Mouse (Mus musculus) cortical plate, adult 2 months (tissue): ENCODE measurements around the gene Pcsk1. TPM values are rescaled to one million over a fixed set of nuclear protein-coding genes. Genes with fewer than 3 reads are reported as not detected.

ENCODE experiments used
- H3K27ac ChIP-seq: fragments of 200-500 bp; 2 replicates; pipeline ENCODE4 v1.5.1; 2012; ENCODE audit warnings: low read length, control low read depth, inconsistent platforms; ENCODE audit not compliant: insufficient read depth
- H3K4me1 ChIP-seq: fragments of 200-500 bp; 2 replicates; pipeline ENCODE4 v1.6.1; 2011; ENCODE audit warnings: low read length; ENCODE audit not compliant: control insufficient read depth, insufficient read depth
- H3K4me3 ChIP-seq: fragments of 200-500 bp; 2 replicates; pipeline ENCODE4 v1.5.1; 2011; ENCODE audit warnings: mild to moderate bottlenecking, low read length, control low read depth; ENCODE audit not compliant: insufficient read depth
- CTCF ChIP-seq: fragments of 200-500 bp; IDR thresholded peaks from 2 replicates; pipeline ENCODE4 v1.5.1; 2011; ENCODE audit warnings: mild to moderate bottlenecking, control low read depth, low read length; ENCODE audit not compliant: insufficient read depth; ENCODE audit errors: extremely low read depth
- POLR2A ChIP-seq: fragments of 200-500 bp; IDR thresholded peaks from 2 replicates; pipeline ENCODE4 v1.6.1; 2011; ENCODE audit warnings: mild to moderate bottlenecking, low read length, control low read depth; ENCODE audit not compliant: insufficient read depth; ENCODE audit errors: extremely low read depth
- polyA plus RNA-seq: library from polyadenylated mRNA; depleted of rRNA; stranded (reverse); fragments of >200 nt; gene quantifications from 2 replicates; pipeline ENCODE4 v1.2.3, GENCODE M21; 2012; rRNA removed

Gene Pcsk1
- 15.6 and 17.5 TPM in 2 replicates for polyA plus RNA-seq

GRCm38 (mm10) chr13:75089721-75090410 is at the start of gene Pcsk1:
Pcsk1 (plus strand) TSS chr13:75089826.
- H3K4me3 ChIP-seq, result peak within 1 kb of the TSS; percentile 51
- peaks cover 1% of the 10 kb centered on the region; the same call in 1 of the 2 replicates for H3K4me1 ChIP-seq
- peak within 1 kb of the TSS; percentile 4 for H3K27ac ChIP-seq
- TF ChIP-seq POLR2A (peak; percentile 78), CTCF (no peak)

GRCm38 (mm10) chr13:75058818-75059217 is 30.8 kb upstream of the Pcsk1 start:
- Histone ChIP-seq H3K27ac (no peak overlapping the region), H3K4me1 (no peaks in the 10 kb centered on the region), H3K4me3 (no peak overlapping the region)
- TF ChIP-seq POLR2A (no peak), CTCF (no peak)

GRCm38 (mm10) chr13:75063947-75064346 is 25.7 kb upstream of the Pcsk1 start:
- no peak overlapping the region for H3K27ac ChIP-seq
- H3K4me3 ChIP-seq, result no peak overlapping the region
- no peaks in the 10 kb centered on the region for H3K4me1 ChIP-seq
- TF ChIP-seq CTCF (no peak), POLR2A (no peak)

- H3K4me1 ChIP-seq, result no peaks in the 10 kb centered on the region; the same call in 1 of the 2 replicates
- TF ChIP-seq CTCF (no peak), POLR2A (no peak)
- H3K27ac ChIP-seq, result no peak overlapping the region
- H3K4me3 ChIP-seq, result no peak overlapping the region; the same call in 1 of the 2 replicates
Measured at GRCm38 (mm10) chr13:75088597-75088996, 1.0 kb upstream of the Pcsk1 start.

GRCm38 (mm10) chr13:75090411-75090779 is 769 bp downstream of the Pcsk1 start:
- no peak for TF ChIP-seq CTCF
- no peak for TF ChIP-seq POLR2A
- Histone ChIP-seq H3K27ac (no peak overlapping the region), H3K4me3 (peak overlapping the region; percentile 51), H3K4me1 (peaks cover 1% of the 10 kb centered on the region; the same call in 1 of the 2 replicates)

GRCm38 (mm10) chr13:75091071-75091470 is 1.4 kb downstream of the Pcsk1 start:
- no peak for TF ChIP-seq POLR2A
- no peak for TF ChIP-seq CTCF
- peak overlapping the region; percentile 51 for H3K4me3 ChIP-seq
- peaks cover 1% of the 10 kb centered on the region; the same call in 1 of the 2 replicates for H3K4me1 ChIP-seq
- 0 out of 2 replicates have a peak overlapping the region, but pooled peaks have one; percentile 35 for H3K27ac ChIP-seq

GRCm38 (mm10) chr13:75095487-75095886 is 5.9 kb downstream of the Pcsk1 start:
- TF ChIP-seq POLR2A (no peak), CTCF (no peak)
- peaks cover 1% of the 10 kb centered on the region; the same call in 1 of the 2 replicates for H3K4me1 ChIP-seq
- H3K4me3 ChIP-seq, result no peak overlapping the region
- no peak overlapping the region for H3K27ac ChIP-seq

- H3K27ac ChIP-seq, result peak overlapping the region; percentile 81
- peaks cover 4% of the 10 kb centered on the region; the same call in 1 of the 2 replicates for H3K4me1 ChIP-seq
- no peak overlapping the region for H3K4me3 ChIP-seq
- TF ChIP-seq POLR2A (no peak), CTCF (no peak)
Measured at GRCm38 (mm10) chr13:75113114-75113513, 23.5 kb downstream of the Pcsk1 start.

- H3K27ac ChIP-seq, result peak overlapping the region; percentile 81; the same call in 1 of the 2 replicates
Measured at GRCm38 (mm10) chr13:75114007-75114424, 24.4 kb downstream of the Pcsk1 start.

GRCm38 (mm10) chr13:75114838-75115237 is 25.2 kb downstream of the Pcsk1 start:
- Histone ChIP-seq H3K4me1 (peaks cover 4% of the 10 kb centered on the region; the same call in 1 of the 2 replicates), H3K27ac (peak overlapping the region; percentile 39; the same call in 1 of the 2 replicates), H3K4me3 (no peak overlapping the region)
- TF ChIP-seq POLR2A (no peak), CTCF (no peak)

More at GRCm38 (mm10) chr13:75114007-75114424, 24.4 kb downstream of the Pcsk1 start:
- peaks cover 4% of the 10 kb centered on the region; the same call in 1 of the 2 replicates for H3K4me1 ChIP-seq
- no peak overlapping the region for H3K4me3 ChIP-seq
- TF ChIP-seq CTCF (no peak), POLR2A (no peak)
